Mouse (Mus musculus): ENCODE measurements around the gene Cybb.

DNA sequence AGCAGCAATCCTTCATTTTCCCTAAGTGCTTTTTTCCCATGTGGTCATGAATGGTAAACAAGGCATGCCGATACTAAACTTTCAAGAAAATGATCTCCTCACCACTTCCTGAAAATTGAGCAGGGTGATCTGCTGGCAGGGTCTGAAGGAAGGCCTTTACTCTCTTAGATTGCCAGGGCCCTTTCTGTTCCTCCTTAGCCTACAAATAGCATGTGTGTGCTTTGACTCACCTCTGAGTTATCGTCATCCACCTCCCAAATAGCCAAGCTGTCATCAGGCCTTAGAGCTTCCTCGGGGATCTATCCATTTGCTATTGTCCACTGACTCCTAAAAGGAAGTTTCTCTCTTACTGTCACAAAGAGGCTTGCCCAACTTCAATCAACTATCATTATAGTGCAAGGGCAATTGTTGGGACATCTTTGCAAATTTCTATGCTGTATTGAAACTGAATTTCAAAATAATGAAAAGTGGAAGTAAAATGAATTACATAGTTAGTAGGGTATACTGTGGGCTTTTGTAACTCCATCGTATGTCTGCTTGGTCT is 27.1 kb downstream of the Cybb start:
- no peak for TF ChIP-seq POLR2A (IDR thresholded peaks at IDR 0.05; ENCODE audit: insufficient read depth, low read length)
- no peak for TF ChIP-seq CTCF (IDR thresholded peaks at IDR 0.05; ENCODE audit: low read depth, low read length)
- no peak for TF ChIP-seq EP300 (IDR thresholded peaks at IDR 0.05; ENCODE audit: insufficient read depth, low read depth, low read length)

Measured in ES-Bruce4 (cell line).